Mouse (Mus musculus) CH12.LX (cell line): ENCODE data around the gene Vps9d1.

Experiments used
- BHLHE40 ChIP-seq: IDR thresholded peaks from 2 replicates; pipeline ENCODE4 v1.6.1; 2011; ENCODE audit warnings: mild to moderate bottlenecking, low read depth, low read length, improper control_type of control experiment
- EP300 ChIP-seq: IDR thresholded peaks from 2 replicates; pipeline ENCODE4 v1.6.1; 2011; ENCODE audit warnings: low read length, improper control_type of control experiment
- MAFK ChIP-seq: IDR thresholded peaks from 2 replicates; pipeline ENCODE4 v1.6.1; 2011; ENCODE audit warnings: low read length, improper control_type of control experiment; ENCODE audit not compliant: insufficient replicate concordance

- TF ChIP-seq MAFK (no peak), BHLHE40 (no peak), EP300 (no peak)
Measured at GRCm38 (mm10) chr8:123232553-123232952, 21.6 kb downstream of the Vps9d1 start.
